Mouse (Mus musculus) thymus, adult 18-20 months (tissue): ENCODE measurements around the gene Aktip.

Source experiments
- DNase-seq, 2 experiments: peaks; one replicate each; pipeline ENCODE4 v3.0.0; 2022; ENCODE audit warnings: mixed read lengths in 2 of 2

Gene Aktip

GRCm38 (mm10) chr8:91188152-91188551 is 11.6 kb downstream of the Aktip start:
- no peak for DNase-seq

DNA sequence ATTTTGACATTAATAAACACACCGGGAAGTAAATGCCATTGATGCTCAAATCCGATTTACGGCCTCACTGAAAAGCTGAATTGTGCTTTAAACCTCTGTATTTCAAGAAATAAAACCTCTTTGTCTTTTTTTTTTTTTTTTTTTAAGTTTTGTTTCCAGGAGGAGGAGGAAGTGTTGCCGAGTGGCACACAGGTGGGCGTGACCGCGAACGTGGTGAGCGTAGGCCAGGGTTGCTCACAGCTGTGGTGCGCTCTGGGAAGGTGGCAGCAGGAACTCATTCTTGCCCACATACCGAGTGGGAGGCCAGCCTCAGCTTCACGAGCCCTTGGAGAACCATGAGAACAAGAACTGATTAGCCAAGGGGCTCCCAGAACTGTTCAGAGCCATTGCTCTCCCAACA is 13.4 kb downstream of the Aktip start:
- DNase-seq, result peak; percentile 35 to 38

DNA sequence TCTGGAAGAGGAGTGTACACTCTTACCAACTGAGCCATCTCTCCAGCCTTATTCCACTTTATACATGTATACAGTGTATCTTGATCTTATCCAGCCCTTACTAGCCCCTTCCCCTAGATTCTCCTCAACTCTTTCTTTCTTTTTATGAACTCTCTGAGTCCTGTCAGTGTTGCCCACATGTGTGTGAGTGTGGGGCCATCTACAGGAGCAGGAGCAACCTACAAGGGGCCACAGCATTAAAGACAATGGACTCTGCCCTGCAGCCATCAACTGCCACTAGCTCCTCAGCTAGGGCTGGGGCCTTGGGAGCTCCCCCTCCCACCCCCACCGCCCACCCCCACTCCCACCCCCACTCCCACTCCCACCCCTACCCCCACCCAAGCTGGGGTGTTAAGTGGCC is 22.1 kb downstream of the Aktip start:
- DNase-seq, result no peak

DNA sequence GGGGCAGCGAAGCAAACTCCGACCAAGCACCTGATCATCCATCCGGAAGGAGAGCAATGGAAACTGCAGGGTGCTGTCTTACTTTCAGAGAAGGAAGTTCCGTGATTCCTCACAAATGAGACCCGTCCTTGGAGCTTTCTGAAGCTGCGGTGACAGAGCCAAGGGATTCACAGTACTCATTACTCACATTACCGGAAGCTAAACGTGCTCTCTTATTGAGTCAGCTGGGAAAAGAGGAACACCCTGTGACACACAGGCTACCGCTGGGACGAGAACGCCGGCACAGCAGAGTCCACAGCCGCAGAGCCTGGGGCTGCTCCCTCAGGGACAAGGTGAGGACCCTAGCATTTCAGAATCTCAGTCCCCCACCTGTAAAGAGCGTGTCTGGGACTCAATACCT is 23.6 kb downstream of the Aktip start:
- DNase-seq, result no peak

- DNase-seq, result no peak
Measured at GRCm38 (mm10) chr8:91171605-91172004, 28.2 kb downstream of the Aktip start.

- no peak for DNase-seq
Measured at GRCm38 (mm10) chr8:91170914-91171313, 28.9 kb downstream of the Aktip start.

GRCm38 (mm10) chr8:91170152-91170551 is 29.6 kb downstream of the Aktip start:
- DNase-seq, result no peak

- DNase-seq, result peak; percentile 21 to 45
Measured at GRCm38 (mm10) chr8:91159959-91160800, 39.6 kb downstream of the Aktip start.

- no peak for DNase-seq
Measured at GRCm38 (mm10) chr8:91158617-91159016, 41.2 kb downstream of the Aktip start.

DNA sequence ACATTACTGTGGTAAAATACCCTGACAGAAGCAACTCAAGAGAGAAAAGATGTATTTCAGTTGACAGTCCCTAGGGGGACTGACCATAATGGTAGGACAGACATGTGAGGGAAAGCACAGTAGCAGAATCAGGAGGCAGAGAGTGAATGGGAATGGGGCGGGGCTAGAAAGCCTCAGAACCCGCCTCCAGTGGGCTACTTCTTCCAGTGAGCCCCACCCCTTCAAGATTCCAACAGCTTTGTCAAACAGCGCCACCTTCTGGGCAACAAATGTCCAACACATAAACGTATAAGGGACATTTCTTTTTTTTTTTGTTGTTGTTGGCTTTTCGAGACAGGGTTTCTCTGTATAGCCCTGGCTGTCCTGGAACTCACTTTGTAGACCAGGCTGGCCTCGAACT is 45.2 kb downstream of the Aktip start:
- no peak for DNase-seq

GRCm38 (mm10) chr8:91153831-91154230 is 45.9 kb downstream of the Aktip start:
- DNase-seq, result no peak

DNA sequence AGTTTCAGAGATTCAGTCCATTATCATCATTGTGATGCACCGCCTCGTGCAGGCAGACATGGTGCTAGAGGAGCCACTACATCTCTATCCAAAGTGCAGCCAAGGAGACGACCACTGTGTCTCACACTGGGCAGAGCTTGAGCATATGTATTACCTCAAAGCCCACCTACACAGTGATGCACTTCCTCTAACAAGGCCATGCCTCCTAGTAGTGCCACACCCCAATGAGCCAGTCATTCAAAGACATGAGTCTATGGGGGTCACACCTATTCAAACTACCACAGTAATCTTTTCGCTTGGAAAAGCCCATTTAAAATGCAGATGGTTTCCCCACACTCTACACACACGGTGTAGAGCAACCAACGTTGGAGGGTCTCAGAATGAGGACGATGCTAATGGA is 48.2 kb downstream of the Aktip start:
- DNase-seq, result no peak

- no peak for DNase-seq
Measured at GRCm38 (mm10) chr8:91149298-91149697, 50.5 kb downstream of the Aktip start.

DNA sequence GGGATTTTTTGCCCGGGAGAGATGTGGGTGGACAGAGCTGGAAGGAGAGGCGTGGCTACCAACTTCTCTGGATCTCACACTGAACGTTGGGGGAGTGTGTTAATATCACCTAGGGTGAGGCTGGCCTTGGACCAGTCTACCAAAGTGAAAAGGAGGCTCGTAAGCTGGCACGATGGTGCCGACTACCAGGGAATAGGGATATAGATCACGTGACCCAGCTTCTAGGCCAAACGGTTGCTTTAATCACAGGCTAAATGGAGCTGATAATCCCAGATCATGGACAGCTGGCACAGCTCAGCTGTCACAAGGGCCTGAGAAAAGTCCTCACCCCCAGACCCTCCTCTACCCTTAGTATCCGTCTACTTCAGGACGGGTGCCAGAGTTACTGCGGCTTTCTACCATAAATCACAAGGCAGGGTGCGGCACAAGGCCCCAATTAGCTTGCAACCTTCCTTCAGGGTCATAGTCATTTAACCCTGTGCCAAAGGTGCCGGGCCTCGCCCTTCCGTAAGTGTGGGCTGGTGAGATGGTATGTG is 51.1 kb downstream of the Aktip start:
- no peak for DNase-seq

DNA sequence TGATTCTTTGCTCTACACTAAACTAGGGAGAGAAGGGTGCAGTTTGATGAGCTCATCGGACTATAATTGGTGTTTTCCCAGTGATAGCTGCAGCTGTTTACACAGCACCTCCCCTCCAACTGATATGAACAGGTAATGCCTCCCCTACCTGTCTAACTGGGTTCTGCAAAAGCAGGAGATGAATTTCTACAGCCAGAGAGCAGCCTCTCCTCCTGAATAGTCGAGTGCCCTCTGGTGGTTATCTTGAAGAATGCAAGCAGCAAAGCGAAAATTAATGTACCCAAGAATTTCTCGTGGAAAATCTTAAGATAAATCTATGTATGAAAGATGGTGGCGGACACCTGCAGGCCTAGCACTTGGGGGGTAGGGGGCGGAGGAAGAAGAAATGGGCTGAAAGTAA is 52.1 kb downstream of the Aktip start:
- no peak for DNase-seq

DNA sequence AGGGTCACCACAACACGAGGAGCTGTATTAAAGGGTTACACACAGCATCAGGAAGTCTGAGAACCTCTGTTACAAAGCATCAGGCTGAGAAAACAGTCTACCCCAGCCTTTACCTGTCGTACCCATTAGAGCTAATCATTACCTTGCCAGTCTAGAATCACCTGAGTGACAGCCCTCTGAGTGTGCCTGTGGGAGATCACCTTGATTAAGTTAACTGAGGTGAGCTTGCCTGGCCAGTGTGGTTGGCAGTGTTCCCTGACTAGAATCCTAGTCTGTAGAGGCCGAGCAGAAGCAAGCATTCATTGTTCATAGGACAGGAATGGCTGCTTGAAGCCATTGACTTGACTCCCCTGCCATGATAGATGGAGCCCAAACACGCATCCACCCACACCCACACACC is 58.9 kb downstream of the Aktip start:
- DNase-seq, result no peak

- no peak for DNase-seq
Measured at GRCm38 (mm10) chr8:91135308-91136181, 64.2 kb downstream of the Aktip start.

- DNase-seq, result no peak
Measured at GRCm38 (mm10) chr8:91134659-91135058, 65.1 kb downstream of the Aktip start.

GRCm38 (mm10) chr8:91134070-91134475 is 65.7 kb downstream of the Aktip start:
- peak; percentile 97 to 98 for DNase-seq

GRCm38 (mm10) chr8:91133441-91134069 is 66.2 kb downstream of the Aktip start:
- no peak for DNase-seq

- DNase-seq, result no peak
Measured at GRCm38 (mm10) chr8:91132731-91133130, 67.0 kb downstream of the Aktip start.

DNA sequence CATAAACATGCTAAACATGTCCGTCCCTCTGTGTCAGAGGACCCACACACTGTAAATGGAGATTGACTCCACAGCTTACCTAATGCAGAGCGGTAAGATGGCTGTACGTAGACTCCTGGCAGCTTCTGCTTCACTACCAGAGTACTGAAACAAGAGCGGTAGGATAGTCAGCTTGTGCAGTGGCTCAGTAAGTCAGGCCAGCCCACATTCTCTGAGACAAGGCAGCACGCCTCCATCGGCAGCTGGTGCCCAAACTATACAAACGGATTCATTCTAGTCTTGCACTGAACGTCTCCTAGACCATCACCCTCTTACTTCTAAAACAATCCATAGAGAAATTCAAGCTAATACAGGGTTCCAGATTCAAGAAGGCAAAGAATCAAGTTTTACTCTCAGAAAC is 73.0 kb downstream of the Aktip start:
- no peak for DNase-seq

DNA sequence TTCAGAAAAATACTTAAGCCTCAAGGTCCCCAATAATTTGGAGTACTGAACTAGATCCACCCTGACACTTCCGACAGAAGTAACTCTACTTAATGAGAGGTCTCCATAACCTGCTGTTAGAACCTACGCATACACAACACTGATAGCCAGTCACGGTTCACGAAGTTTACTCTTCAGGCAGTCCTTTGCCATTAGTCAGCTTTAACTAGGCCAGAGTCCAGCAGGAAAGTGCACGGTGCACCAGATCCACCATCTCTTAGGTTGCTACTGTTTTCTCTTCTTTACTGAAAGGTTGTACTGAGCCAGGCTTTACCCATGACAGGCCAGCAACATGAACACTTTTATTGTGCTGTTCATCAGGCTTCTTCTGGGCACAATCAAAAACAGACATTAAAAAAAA is 75.5 kb downstream of the Aktip start:
- no peak for DNase-seq
